Mouse (Mus musculus) E14TG2a.4 (cell line): ENCODE data around the gene Ctbs.

Experiments used
- H3K27me3 ChIP-seq: 2 replicates; pipeline ENCODE4 v1.6.1; 2014; ENCODE audit warnings: low read length, control low read depth; ENCODE audit not compliant: insufficient read depth
- H3K36me3 ChIP-seq: 2 replicates; pipeline ENCODE4 v1.6.1; 2014; ENCODE audit warnings: low read length, control low read depth; ENCODE audit not compliant: insufficient read depth
- H3K4me1 ChIP-seq: replicated peaks from 2 replicates; pipeline ENCODE4 v1.6.1; 2014; ENCODE audit warnings: low read depth, low read length, control low read depth
- H3K4me3 ChIP-seq: replicated peaks from 2 replicates; pipeline ENCODE4 v1.5.1; 2014; ENCODE audit warnings: mild to moderate bottlenecking, low read length
- H3K9me3 ChIP-seq: 2 replicates; pipeline ENCODE4 v1.6.1; 2014; ENCODE audit warnings: low read length, control low read depth
- CTCF ChIP-seq: conservative IDR thresholded peaks from 2 replicates; pipeline ENCODE4 v1.5.1; 2014; ENCODE audit warnings: low read length
- NANOG ChIP-seq: IDR thresholded peaks from 2 replicates; pipeline ENCODE4 v1.6.1; 2014; ENCODE audit warnings: borderline replicate concordance, low read length, mixed read lengths
- POU5F1 ChIP-seq: IDR thresholded peaks from 2 replicates; pipeline ENCODE4 v1.6.1; 2014; ENCODE audit warnings: low read length, borderline replicate concordance

Ctbs gene

DNA sequence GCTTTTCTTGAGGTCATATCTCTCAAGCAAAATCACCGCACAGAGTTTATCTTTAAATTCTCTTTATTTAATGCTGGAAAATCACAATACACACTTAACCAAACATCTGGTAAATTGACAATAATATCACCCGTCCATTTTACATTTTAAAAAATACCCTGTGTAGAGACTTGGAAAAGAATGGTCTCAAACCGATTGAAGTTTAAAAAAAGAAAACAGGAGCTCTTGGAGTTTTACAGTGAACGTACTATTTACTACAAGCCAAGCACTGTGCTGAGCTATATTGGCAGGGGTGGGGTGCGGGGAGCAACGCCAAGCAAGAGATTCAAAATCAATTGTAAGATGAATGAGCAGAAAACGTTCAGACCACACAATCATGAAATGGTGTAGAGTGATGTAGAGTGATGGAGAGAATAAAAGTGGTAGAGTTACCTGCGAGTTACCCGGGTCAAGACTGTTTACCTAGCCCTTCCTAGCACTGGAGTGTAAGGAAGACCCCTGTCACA is at the start of gene Ctbs:
Ctbs (plus strand) TSS at position 51 of the 506 bp plus-strand sequence.
- Histone ChIP-seq H3K36me3 (0 out of 2 replicates have a peak, but pooled peaks cover 8% of the 10 kb centered on the region), H3K4me1 (peaks cover 21% of the 10 kb centered on the region), H3K27me3 (no peaks in the 10 kb centered on the region), H3K4me3 (peak within 1 kb of the TSS; percentile 84), H3K9me3 (no peaks in the 10 kb centered on the region)
- no peak for TF ChIP-seq CTCF
- TF ChIP-seq POU5F1: no peak
- TF ChIP-seq NANOG: no peak

DNA sequence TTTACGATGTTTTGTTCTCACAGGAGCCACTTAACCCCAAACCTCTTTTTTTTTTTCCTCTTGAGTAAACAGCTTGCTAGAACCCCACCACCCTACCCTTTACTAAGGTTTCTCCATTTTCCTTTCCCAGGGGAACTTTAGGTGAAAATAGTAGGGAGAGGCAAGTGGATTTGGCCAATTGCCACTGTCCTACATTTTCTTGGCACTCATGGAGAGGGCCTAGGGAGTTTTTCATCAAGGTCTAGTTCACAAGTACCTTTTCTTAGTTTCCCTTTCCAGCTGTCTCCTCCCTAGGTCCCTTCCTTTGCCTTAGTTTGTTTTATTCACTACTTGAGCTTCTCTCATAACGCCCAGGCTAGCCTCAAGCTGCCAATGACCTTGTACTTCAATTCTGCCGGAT is 45.8 kb upstream of the Ctbs start:
- Histone ChIP-seq H3K9me3 (peaks cover 17% of the 10 kb centered on the region), H3K4me3 (peak overlapping the region; percentile 95), H3K27me3 (peaks cover 9% of the 10 kb centered on the region; the same call in 1 of the 2 replicates), H3K36me3 (peaks cover 5% of the 10 kb centered on the region; the same call in 1 of the 2 replicates), H3K4me1 (peaks cover 59% of the 10 kb centered on the region)
- no peak for TF ChIP-seq CTCF
- TF ChIP-seq NANOG: no peak
- no peak for TF ChIP-seq POU5F1

DNA sequence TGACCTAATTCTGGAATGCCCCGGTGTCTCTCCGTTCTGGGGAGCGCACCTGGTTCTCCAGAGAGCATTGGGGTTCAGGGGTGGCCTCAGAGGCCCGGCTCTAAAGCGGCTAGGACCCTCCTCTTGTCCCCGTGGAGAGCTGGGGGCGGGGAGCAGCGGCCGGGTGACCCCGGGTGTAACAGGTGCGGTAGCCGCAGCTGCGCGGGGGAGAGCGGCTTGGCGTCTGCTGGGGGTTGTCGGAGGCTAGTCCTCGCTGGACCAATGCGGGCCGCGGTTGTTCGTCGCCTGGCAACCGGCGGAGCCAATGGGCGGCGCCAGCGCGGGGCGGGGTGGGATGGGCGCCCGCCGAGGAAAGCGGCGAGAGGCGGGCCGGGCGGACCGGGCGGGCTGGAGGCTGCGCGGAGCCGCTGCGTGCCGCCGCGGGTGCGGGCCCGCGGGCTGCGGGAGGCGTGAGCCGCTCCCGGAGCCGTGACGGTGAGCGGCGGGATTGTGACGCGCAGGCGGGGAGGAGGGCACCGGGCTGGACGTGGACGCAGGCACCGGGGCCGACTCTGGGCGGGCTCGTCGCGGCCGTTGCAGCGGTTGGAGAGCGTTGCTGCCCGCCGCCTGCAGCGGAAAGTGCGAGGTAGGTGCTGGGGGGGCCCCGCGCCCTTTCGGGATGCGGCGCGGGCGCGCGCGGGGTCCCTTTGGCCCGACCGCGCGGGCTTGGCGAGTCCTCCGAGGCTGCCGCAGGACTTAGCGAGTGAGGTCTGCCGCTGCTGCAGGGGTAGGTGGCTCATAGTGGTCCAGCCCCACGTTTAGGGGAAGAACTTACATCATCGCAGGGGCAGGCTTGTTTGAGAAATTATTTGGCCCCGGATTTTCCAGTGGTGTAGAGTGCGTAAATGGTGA is 45.0 kb upstream of the Ctbs start, which contains the start of gene Ssx2ip:
Ssx2ip (plus strand) TSS at position 332 of the 891 bp plus-strand sequence.
- peak within 1 kb of the TSS; percentile 95 for H3K4me3 ChIP-seq
- TF ChIP-seq CTCF: no peak
- TF ChIP-seq NANOG: no peak
- no peak for TF ChIP-seq POU5F1
- H3K36me3 ChIP-seq: peaks cover 5% of the 10 kb centered on the region; the same call in 1 of the 2 replicates
- H3K4me1 ChIP-seq: peaks cover 66% of the 10 kb centered on the region
- H3K27me3 ChIP-seq: peaks cover 9% of the 10 kb centered on the region; the same call in 1 of the 2 replicates
- peaks cover 17% of the 10 kb centered on the region for H3K9me3 ChIP-seq

DNA sequence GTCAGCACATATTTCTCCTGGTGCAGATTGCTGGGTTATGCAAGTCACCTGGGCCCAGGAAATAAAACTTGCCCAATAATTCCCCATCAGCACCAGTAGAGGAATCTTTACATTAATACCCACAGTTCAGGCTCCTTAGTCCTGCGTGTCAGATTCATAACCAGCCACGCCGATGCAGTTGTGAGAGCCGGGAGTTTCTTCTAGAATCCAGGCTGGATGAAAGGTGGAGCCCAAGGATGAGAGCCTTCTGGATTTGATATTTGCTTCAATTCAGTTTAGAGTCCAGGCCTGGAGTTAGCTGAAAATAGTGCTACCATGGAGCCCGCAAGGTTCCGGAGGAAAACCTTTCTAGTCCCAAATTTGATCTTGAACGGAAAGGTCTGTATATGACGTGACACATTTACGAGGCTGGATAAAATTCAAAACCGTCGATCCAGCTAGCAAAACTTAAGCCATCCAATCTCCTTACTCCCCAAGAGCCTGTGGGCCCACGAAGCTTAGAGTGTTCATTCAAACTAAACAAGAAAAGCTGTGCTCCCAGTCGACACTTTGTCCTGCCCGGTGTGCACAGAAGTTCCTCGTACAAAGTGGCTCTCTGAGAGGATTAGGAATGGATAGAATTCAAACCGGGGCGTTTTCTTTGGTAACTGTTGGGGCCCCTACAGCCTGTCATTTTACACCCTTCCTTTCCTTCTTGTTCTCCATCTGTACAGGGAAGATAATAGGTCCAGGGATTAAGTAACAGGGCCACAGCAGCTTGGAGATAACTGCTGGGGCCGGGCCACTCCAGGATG is 44.2 kb upstream of the Ctbs start:
- H3K36me3 ChIP-seq: peaks cover 5% of the 10 kb centered on the region; the same call in 1 of the 2 replicates
- H3K9me3 ChIP-seq: peaks cover 17% of the 10 kb centered on the region
- TF ChIP-seq CTCF (no peak), NANOG (no peak), POU5F1 (no peak)
- 0 out of 2 replicates have a peak, but pooled peaks cover 9% of the 10 kb centered on the region for H3K27me3 ChIP-seq
- peaks cover 70% of the 10 kb centered on the region for H3K4me1 ChIP-seq
- peak overlapping the region; percentile 95 for H3K4me3 ChIP-seq

DNA sequence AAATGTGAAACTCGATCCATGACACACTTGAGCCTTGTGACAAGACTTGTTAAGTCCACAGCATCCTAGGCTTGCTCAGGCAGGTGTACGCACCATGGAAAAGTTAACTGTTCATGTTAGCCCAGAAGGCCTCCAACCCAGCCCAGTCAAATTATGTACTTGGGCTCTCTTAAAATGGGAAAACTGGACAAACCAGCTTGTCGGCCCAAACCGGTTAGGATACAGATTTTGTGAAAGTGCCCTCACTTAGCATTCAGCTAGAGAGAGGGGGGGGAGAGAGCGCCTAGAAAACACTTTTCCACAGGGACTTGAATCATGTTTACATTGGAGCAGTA is 43.6 kb upstream of the Ctbs start:
- no peak for TF ChIP-seq CTCF
- TF ChIP-seq POU5F1: no peak
- TF ChIP-seq NANOG: no peak

DNA sequence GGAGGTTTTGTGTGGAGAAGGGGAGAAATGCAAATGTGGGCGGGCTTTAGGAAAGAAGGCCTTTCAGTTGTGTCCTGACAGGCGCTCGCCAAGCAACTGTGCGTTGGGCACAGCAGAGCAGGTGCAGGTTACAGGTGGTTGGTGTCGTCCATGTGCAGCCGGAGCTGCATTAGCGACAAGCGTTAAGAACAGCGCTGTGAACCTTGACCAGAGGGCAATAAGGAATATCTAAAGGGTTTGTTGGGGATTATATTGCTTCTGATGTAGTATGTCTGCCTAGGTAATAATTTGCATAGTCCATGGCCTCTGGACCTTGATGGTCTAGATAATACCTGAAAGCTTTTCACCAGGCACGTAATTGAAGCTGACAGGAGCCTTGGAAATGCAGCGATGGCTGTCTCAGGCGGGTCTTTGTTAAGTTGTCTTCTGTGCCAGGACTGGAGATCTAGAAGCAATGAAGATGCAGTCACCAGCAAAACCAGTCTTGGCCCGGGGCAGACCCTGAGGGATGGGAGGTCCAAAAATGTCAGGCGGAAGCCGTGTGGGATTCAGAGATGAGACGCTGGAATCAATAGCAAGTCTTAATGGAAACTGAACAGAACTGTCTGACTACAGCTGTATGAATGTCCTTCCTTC is 42.4 kb upstream of the Ctbs start:
- H3K27me3 ChIP-seq: 0 out of 2 replicates have a peak, but pooled peaks cover 6% of the 10 kb centered on the region
- no peak for TF ChIP-seq POU5F1
- TF ChIP-seq CTCF: no peak
- TF ChIP-seq NANOG: no peak
- peaks cover 77% of the 10 kb centered on the region for H3K4me1 ChIP-seq
- H3K9me3 ChIP-seq: peaks cover 16% of the 10 kb centered on the region
- no peak overlapping the region for H3K4me3 ChIP-seq
- H3K36me3 ChIP-seq: peaks cover 5% of the 10 kb centered on the region; the same call in 1 of the 2 replicates

More for the DNA sequence above, 43.6 kb upstream of the Ctbs start:
- peaks cover 5% of the 10 kb centered on the region; the same call in 1 of the 2 replicates for H3K36me3 ChIP-seq
- 0 out of 2 replicates have a peak, but pooled peaks cover 9% of the 10 kb centered on the region for H3K27me3 ChIP-seq
- peaks cover 17% of the 10 kb centered on the region for H3K9me3 ChIP-seq
- peak overlapping the region; percentile 95 for H3K4me3 ChIP-seq
- peaks cover 73% of the 10 kb centered on the region for H3K4me1 ChIP-seq

DNA sequence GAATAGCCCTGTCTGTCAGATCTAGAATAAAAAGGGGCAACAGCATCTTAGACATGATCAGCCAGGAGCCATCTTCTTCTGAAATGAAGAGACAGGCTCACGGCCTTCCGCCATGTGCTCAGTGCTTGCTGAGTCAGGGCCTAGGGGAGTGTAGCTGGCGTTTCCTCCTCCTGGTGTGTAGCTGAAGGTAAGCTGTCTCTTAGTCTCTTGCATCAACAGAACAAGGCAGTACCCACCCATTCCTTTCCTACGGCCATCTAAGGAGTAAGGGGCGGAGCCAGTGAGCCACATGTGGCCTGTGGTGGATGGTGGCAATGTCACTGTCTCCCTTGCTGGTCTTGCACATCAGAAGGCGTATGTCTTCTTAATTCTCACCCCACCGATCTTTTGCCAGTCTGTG is 39.5 kb upstream of the Ctbs start:
- H3K4me3 ChIP-seq: peak overlapping the region; percentile 32; the same call in 1 of the 2 replicates
- no peak for TF ChIP-seq CTCF
- no peak for TF ChIP-seq POU5F1
- no peak for TF ChIP-seq NANOG
- H3K36me3 ChIP-seq: peaks cover 15% of the 10 kb centered on the region
- peaks cover 91% of the 10 kb centered on the region for H3K4me1 ChIP-seq
- H3K9me3 ChIP-seq: no peaks in the 10 kb centered on the region
- H3K27me3 ChIP-seq: 0 out of 2 replicates have a peak, but pooled peaks cover 6% of the 10 kb centered on the region

DNA sequence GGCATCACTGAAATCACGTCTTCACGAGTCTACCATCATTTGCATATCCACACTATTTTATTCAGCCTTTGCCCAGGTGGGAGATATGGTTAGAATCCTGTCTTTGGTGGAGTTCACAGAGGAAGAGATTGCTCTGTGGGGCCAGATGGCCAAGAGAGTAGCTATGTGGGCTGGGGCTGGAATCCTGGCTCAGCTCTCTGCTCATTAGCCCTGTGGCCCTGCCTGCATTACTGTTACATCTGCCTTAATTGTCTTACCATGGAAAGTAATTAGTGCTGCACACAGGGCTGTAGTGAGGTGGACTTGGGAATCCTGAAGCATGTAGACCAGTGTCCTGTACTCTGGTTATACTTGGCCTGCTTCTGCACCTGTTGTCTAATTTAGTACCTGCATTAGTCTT is 37.6 kb upstream of the Ctbs start:
- H3K4me3 ChIP-seq: no peak overlapping the region
- no peaks in the 10 kb centered on the region for H3K9me3 ChIP-seq
- no peaks in the 10 kb centered on the region for H3K27me3 ChIP-seq
- peaks cover 82% of the 10 kb centered on the region for H3K4me1 ChIP-seq
- H3K36me3 ChIP-seq: peaks cover 18% of the 10 kb centered on the region
- TF ChIP-seq CTCF (no peak), NANOG (no peak), POU5F1 (no peak)
